Mouse (Mus musculus) stomach, embryonic 16.5 days (tissue): ENCODE data around the gene Ncor2. TPM values are rescaled to one million over a fixed set of nuclear protein-coding genes. Genes with fewer than 3 reads are reported as not detected.

Experiments used
- ATAC-seq: fragments of 200-750 bp; cut with Nextera tagmentation; 2 replicates; pipeline ENCODE4 v1.8.0; 2017; ENCODE audit warnings: moderate number of reproducible peaks, moderate TSS enrichment; ENCODE audit not compliant: insufficient read depth, low FRiP score
- H3K27ac ChIP-seq: fragments of 300-500 bp; sonication (generic); 2 replicates; pipeline ENCODE4 v1.5.1; 2014; ENCODE audit warnings: low read length
- H3K27me3 ChIP-seq: fragments of 300-500 bp; sonication (generic); 2 replicates; pipeline ENCODE4 v1.6.1; 2014; ENCODE audit warnings: low read length, control low read depth, mixed read lengths; ENCODE audit not compliant: control insufficient read depth, insufficient read depth
- H3K36me3 ChIP-seq: fragments of 300-500 bp; sonication (generic); 2 replicates; pipeline ENCODE4 v1.6.1; 2014; ENCODE audit warnings: low read length; ENCODE audit not compliant: control insufficient read depth, insufficient read depth
- H3K4me1 ChIP-seq: fragments of 300-500 bp; sonication (generic); 2 replicates; pipeline ENCODE4 v1.6.1; 2014; ENCODE audit warnings: low read length, control low read depth, mixed read lengths; ENCODE audit not compliant: control insufficient read depth, insufficient read depth
- H3K4me2 ChIP-seq: fragments of 300-500 bp; sonication (generic); 2 replicates; pipeline ENCODE4 v1.6.1; 2014; ENCODE audit warnings: low read depth, low read length, mixed read lengths
- H3K4me3 ChIP-seq: fragments of 300-500 bp; sonication (generic); replicated peaks from 2 replicates; pipeline ENCODE4 v1.5.1; 2014; ENCODE audit warnings: mild to moderate bottlenecking, low read length
- H3K9ac ChIP-seq: fragments of 300-500 bp; sonication (generic); 2 replicates; pipeline ENCODE4 v1.6.1; 2014; ENCODE audit warnings: low read length
- H3K9me3 ChIP-seq: fragments of 300-500 bp; sonication (generic); replicated peaks from 2 replicates; pipeline ENCODE4 v1.6.1; 2016; ENCODE audit warnings: low read length, control low read depth; ENCODE audit not compliant: control insufficient read depth
- WGBS: fragments of 180-500 bp; shearing (Covaris S2); extraction: QIAGEN DNeasy Blood & Tissue Kit; methylation state at CpG from one replicate; pipeline ENCODE4 v1.1.7; 2014; 5-methylcytosine and 5-hydroxymethylcytosine counted together
- polyA plus RNA-seq: library from polyadenylated mRNA; unstranded; fragments of >200 nt; fragmentation: Nextera tagmentation; extraction: Ambion mirVana; gene quantifications from 2 replicates; pipeline ENCODE4 v1.2.1, GENCODE M21; 2015

The Ncor2 gene
- polyA plus RNA-seq, 1 experiment from 2014 or later = 24.6 TPM

- no peaks in the 10 kb centered on the region; the same call in 1 of the 2 replicates for H3K9me3 ChIP-seq
- H3K4me1 ChIP-seq = peaks cover 9% of the 10 kb centered on the region; the same call in 1 of the 2 replicates
- peak overlapping the region; percentile 80 for H3K27ac ChIP-seq
- no peaks in the 10 kb centered on the region for H3K27me3 ChIP-seq
- no peak overlapping the region for H3K4me3 ChIP-seq
- 63% methylated on average over 14 of the region's 14 CpGs for WGBS
- peak; percentile 27 for ATAC-seq
- H3K9ac ChIP-seq = no peak overlapping the region
- H3K36me3 ChIP-seq = peaks cover 25% of the 10 kb centered on the region
- H3K4me2 ChIP-seq = no peak overlapping the region
Observed at GRCm38 (mm10) chr5:125095525-125096175, 83.4 kb downstream of the Ncor2 start.

- ATAC-seq = no peak
- Histone ChIP-seq H3K36me3 (peaks cover 41% of the 10 kb centered on the region), H3K9ac (no peak overlapping the region), H3K9me3 (peaks cover 5% of the 10 kb centered on the region; the same call in 1 of the 2 replicates), H3K27me3 (no peaks in the 10 kb centered on the region), H3K27ac (no peak overlapping the region), H3K4me3 (no peak overlapping the region), H3K4me2 (no peak overlapping the region), H3K4me1 (peaks cover 9% of the 10 kb centered on the region; the same call in 1 of the 2 replicates)
- WGBS = 50% methylated on average over 5 of the region's 5 CpGs
Observed at GRCm38 (mm10) chr5:125093795-125094194, 85.2 kb downstream of the Ncor2 start.

DNA sequence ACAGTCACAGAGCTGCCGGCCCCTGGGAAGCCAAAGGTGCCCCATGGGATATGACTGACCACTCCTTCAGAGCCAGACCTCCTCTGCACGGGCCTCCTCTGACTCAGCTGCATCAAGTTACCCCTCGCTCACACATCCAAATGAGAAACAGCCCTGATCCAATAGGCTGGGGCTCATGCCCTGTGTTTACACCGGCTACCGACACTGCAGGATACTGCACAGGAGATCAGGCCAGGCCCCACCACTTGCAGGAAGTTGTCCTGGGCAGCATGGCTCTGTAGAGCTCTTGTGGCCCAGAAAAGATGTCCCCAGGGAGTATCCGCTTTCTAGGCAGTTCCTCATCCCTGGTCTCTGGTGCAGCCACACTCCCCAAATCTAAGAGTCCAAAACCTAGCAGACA is 90.9 kb downstream of the Ncor2 start:
- Histone ChIP-seq H3K27ac (no peak overlapping the region), H3K9ac (no peak overlapping the region)
- ATAC-seq = no peak

DNA sequence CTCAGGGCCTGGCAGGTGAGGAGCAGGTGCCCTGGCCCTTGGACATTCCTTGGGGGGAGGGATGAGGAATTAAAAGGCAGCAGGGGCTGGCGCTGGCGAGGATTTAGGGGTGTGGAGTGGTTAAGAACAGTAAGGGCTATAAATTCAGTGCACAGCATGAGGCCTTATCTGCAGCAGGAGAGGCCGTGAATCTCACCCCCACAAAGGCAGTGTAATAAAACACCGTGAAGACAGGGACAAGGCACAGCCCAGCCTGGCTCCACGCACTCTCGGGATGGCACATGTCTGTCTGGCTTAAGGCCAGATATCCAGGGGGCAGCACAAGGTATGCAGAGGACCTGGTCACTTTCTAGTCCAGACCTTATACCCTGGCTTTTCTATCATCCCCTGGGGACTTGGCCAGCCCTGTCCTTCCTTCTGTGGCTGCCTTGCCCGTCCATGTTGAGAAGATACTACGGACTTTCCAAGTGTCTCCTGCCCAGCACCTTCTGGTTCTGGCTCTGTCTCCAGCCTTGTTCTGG is 93.9 kb downstream of the Ncor2 start:
- WGBS = 73% methylated on average over 8 of the region's 8 CpGs
- Histone ChIP-seq H3K4me2 (no peak overlapping the region), H3K4me1 (peaks cover 20% of the 10 kb centered on the region), H3K27ac (no peak overlapping the region), H3K27me3 (no peaks in the 10 kb centered on the region), H3K9ac (no peak overlapping the region), H3K9me3 (0 out of 2 replicates have a peak, but pooled peaks cover 4% of the 10 kb centered on the region), H3K4me3 (no peak overlapping the region), H3K36me3 (peaks cover 35% of the 10 kb centered on the region)
- no peak for ATAC-seq

More for the DNA sequence above, 90.9 kb downstream of the Ncor2 start:
- peaks cover 49% of the 10 kb centered on the region for H3K36me3 ChIP-seq
- H3K27me3 ChIP-seq = no peaks in the 10 kb centered on the region
- no peaks in the 10 kb centered on the region for H3K4me1 ChIP-seq
- H3K4me3 ChIP-seq = no peak overlapping the region
- WGBS = 77% methylated on average over 6 of the region's 6 CpGs
- peaks cover 5% of the 10 kb centered on the region; the same call in 1 of the 2 replicates for H3K9me3 ChIP-seq
- H3K4me2 ChIP-seq = no peak overlapping the region

DNA sequence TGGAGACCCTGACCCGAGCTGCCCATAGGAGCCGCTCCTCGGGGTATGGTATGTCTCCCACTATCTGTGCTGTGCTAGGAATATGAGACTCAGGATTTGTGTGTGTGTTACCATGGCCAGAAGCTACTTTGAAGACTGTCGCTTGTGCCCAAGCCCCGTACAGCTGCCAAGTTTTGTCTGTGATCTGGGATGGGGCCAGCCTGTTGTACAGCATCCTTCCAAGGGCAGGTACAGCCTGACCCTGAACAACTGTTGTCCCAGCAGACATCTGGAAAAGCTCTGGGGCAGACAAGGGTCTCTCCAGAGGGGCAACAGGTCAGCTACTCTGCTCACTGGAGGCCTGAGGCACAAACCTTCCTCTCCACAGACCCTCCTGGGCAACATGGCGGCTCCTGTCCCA is 95.3 kb downstream of the Ncor2 start:
- H3K9me3 ChIP-seq = no peaks in the 10 kb centered on the region
- no peak overlapping the region for H3K4me3 ChIP-seq
- H3K4me1 ChIP-seq = peaks cover 20% of the 10 kb centered on the region
- H3K9ac ChIP-seq = no peak overlapping the region
- no peak for ATAC-seq
- H3K36me3 ChIP-seq = peaks cover 28% of the 10 kb centered on the region
- 89% methylated on average over 6 of the region's 6 CpGs for WGBS
- H3K27me3 ChIP-seq = no peaks in the 10 kb centered on the region
- no peak overlapping the region for H3K27ac ChIP-seq
- H3K4me2 ChIP-seq = no peak overlapping the region

- peak; percentile 79 for ATAC-seq
- Histone ChIP-seq H3K27ac (peak overlapping the region; percentile 94), H3K4me3 (no peak overlapping the region), H3K4me1 (peaks cover 20% of the 10 kb centered on the region), H3K4me2 (no peak overlapping the region), H3K27me3 (no peaks in the 10 kb centered on the region), H3K36me3 (peaks cover 19% of the 10 kb centered on the region; the same call in 1 of the 2 replicates), H3K9me3 (no peaks in the 10 kb centered on the region), H3K9ac (peak overlapping the region; percentile 40)
- 39% methylated on average over 21 of the region's 21 CpGs for WGBS
Observed at GRCm38 (mm10) chr5:125081318-125082101, 97.5 kb downstream of the Ncor2 start.

- ATAC-seq = peak; percentile 38; the same call in 1 of the 2 replicates
- Histone ChIP-seq H3K4me3 (no peak overlapping the region), H3K36me3 (peaks cover 18% of the 10 kb centered on the region; the same call in 1 of the 2 replicates), H3K4me1 (peaks cover 20% of the 10 kb centered on the region), H3K27me3 (no peaks in the 10 kb centered on the region), H3K9ac (peak overlapping the region; percentile 40; the same call in 1 of the 2 replicates), H3K27ac (peak overlapping the region; percentile 94), H3K4me2 (no peak overlapping the region), H3K9me3 (no peaks in the 10 kb centered on the region)
- 75% methylated on average over 10 of the region's 10 CpGs for WGBS
Observed at GRCm38 (mm10) chr5:125080787-125081317, 98.2 kb downstream of the Ncor2 start.

DNA sequence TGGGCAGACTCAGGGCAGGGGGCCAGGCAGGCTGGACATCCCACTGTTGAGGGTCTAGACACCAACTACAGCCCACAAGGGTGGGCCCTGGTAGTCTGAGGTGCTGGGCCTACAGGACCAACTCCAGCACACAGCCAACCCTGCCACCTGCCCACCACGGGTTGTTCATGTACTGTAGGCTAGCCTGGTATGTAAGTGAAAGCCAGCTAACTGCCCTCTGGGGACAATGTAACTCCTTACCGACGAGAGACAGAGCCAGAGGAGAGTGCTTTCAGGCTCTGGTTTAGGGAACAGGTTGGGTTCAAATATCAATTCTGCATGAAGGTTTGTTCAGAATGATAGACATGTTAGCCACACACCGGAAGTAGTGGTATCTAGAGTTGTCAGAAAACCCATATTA is 98.7 kb downstream of the Ncor2 start:
- 82% methylated on average over 4 of the region's 4 CpGs for WGBS
- Histone ChIP-seq H3K4me2 (no peak overlapping the region), H3K27ac (peak overlapping the region; percentile 94; the same call in 1 of the 2 replicates), H3K9me3 (no peaks in the 10 kb centered on the region), H3K4me1 (peaks cover 20% of the 10 kb centered on the region), H3K9ac (no peak overlapping the region), H3K36me3 (peaks cover 13% of the 10 kb centered on the region; the same call in 1 of the 2 replicates), H3K27me3 (no peaks in the 10 kb centered on the region), H3K4me3 (no peak overlapping the region)
- no peak for ATAC-seq
